Comparison of ENCODE assay signal across 31 mouse cellular contexts in the genomic region with DNA sequence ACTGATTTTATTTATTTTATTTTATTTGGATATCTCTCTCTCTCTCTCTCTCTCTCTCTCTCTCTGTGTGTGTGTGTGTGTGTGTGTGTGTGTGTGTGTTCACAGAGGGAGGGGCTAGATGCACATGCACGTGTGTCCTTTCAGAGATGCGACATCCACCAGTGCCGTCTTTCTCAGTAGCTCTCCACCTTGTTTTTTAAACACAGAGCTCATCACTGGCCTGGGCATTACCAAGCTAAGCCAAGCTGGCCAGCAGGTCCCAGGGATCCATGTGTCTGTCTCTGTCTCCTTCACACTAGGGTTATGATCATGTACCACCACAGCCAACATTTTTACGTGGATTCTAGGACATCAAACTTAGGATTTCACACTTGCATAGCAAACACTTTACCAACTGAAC.
"Had no signal": no experiment of that assay in that cellular context is flagged by ENCODE, and none has a peak within 500 bp of the region (broad histone marks: within the 10 kb centered on the region; RNA-seq: fewer than 3 reads in every experiment).

No protein-coding gene starts in this region.

- H3K27me3 ChIP-seq: limb, embryonic 12.5 days; limb, embryonic 15.5 days; liver, embryonic 12.5 days; liver, embryonic 13.5 days; liver, embryonic 15.5 days; lung, embryonic 15.5 days; midbrain, embryonic 12.5 days; midbrain, embryonic 13.5 days; midbrain, embryonic 15.5 days; neural tube, embryonic 12.5 days had no signal

- H3K4me1 ChIP-seq: limb, embryonic 10.5 days; limb, embryonic 12.5 days; limb, embryonic 15.5 days; liver, embryonic 12.5 days; liver, embryonic 13.5 days; liver, embryonic 15.5 days; lung, embryonic 15.5 days; midbrain, embryonic 10.5 days; midbrain, embryonic 12.5 days; midbrain, embryonic 13.5 days; neural tube, embryonic 12.5 days had no signal

- H3K27ac ChIP-seq: left cerebral cortex, adult 2 months; limb, embryonic 10.5 days; limb, embryonic 12.5 days; limb, embryonic 13.5 days; limb, embryonic 15.5 days; liver, embryonic 12.5 days; liver, embryonic 13.5 days; liver, embryonic 14.5 days; liver, embryonic 15.5 days; lung, embryonic 15.5 days; macrophage; midbrain, embryonic 10.5 days; midbrain, embryonic 12.5 days; midbrain, embryonic 13.5 days; midbrain, embryonic 15.5 days; neural tube, embryonic 12.5 days had no signal

- ATAC-seq: liver, embryonic 12.5 days; liver, postnatal 0 days; lung, postnatal 0 days; midbrain, embryonic 13.5 days; midbrain, embryonic 15.5 days had no signal

- H3K4me2 ChIP-seq: limb, embryonic 12.5 days; limb, embryonic 13.5 days; limb, embryonic 15.5 days; liver, embryonic 11.5 days; liver, embryonic 12.5 days; liver, embryonic 13.5 days; liver, embryonic 15.5 days; lung, embryonic 14.5 days; lung, embryonic 15.5 days; midbrain, embryonic 12.5 days; midbrain, embryonic 13.5 days; midbrain, embryonic 15.5 days; neural tube, embryonic 12.5 days had no signal

- H3K36me3 ChIP-seq: limb, embryonic 10.5 days; limb, embryonic 12.5 days; limb, embryonic 13.5 days; limb, embryonic 15.5 days; liver, embryonic 12.5 days; liver, embryonic 13.5 days; liver, embryonic 15.5 days; lung, embryonic 15.5 days; midbrain, embryonic 10.5 days; midbrain, embryonic 12.5 days; midbrain, embryonic 13.5 days; midbrain, embryonic 15.5 days; neural tube, embryonic 12.5 days had no signal

- DNase-seq: left cerebral cortex, postnatal 4 days; liver; liver, embryonic 13.5 days; liver, postnatal 0 days; lung, adult 18-20 months; lung, adult 2 months; lung, embryonic 14.5 days; lung, postnatal 10 days; lung, postnatal 14 days; lung, postnatal 36 days; lung, postnatal 4 days; midbrain, embryonic 14.5 days had no signal

- H3K9ac ChIP-seq: limb, embryonic 12.5 days; limb, embryonic 13.5 days; limb, embryonic 15.5 days; liver, embryonic 12.5 days; liver, embryonic 13.5 days; liver, embryonic 14.5 days; liver, embryonic 15.5 days; liver, postnatal 0 days; lung, embryonic 14.5 days; lung, embryonic 15.5 days; midbrain, embryonic 12.5 days; midbrain, embryonic 13.5 days; midbrain, embryonic 15.5 days; neural tube, embryonic 12.5 days had no signal

- H3K4me3 ChIP-seq: left cerebral cortex, adult 2 months; limb, embryonic 10.5 days; limb, embryonic 12.5 days; limb, embryonic 13.5 days; limb, embryonic 15.5 days; liver, embryonic 12.5 days; liver, embryonic 13.5 days; liver, embryonic 15.5 days; lung, embryonic 15.5 days; megakaryocyte, embryonic 14.5 days; midbrain, embryonic 10.5 days; midbrain, embryonic 12.5 days; midbrain, embryonic 13.5 days; midbrain, embryonic 15.5 days; myocyte; neural tube, embryonic 12.5 days had no signal

- H3K9me3 ChIP-seq: limb, embryonic 10.5 days; limb, embryonic 12.5 days; limb, embryonic 13.5 days; limb, embryonic 15.5 days; liver, embryonic 12.5 days; liver, embryonic 13.5 days; liver, embryonic 15.5 days; lung, embryonic 15.5 days; megakaryocyte, embryonic 14.5 days; midbrain, embryonic 10.5 days; midbrain, embryonic 12.5 days; midbrain, embryonic 13.5 days; midbrain, embryonic 15.5 days; neural tube, embryonic 12.5 days had no signal
